Mouse (Mus musculus) forebrain, embryonic 15.5 days (tissue): ENCODE results near the gene Zfp667. TPM values are rescaled to one million over a fixed set of nuclear protein-coding genes. Genes with fewer than 3 reads are reported as not detected.
"Not testable (repeated sequence)": the region's sequence is repeated elsewhere in the genome, so short reads cannot be mapped to it uniquely, and the experiment has no call there.

ENCODE experiments used
- ATAC-seq: fragments of 200-750 bp; cut with Nextera tagmentation; replicated peaks from 2 replicates; pipeline ENCODE4 v1.8.0; 2017; ENCODE audit warnings: mild to moderate bottlenecking, moderate TSS enrichment, moderate library complexity
- H3K27ac ChIP-seq: fragments of 300-500 bp; sonication (generic); replicated peaks from 2 replicates; pipeline ENCODE4 v1.5.1; 2015; ENCODE audit warnings: mild to moderate bottlenecking, inconsistent platforms
- H3K27me3 ChIP-seq: fragments of 300-500 bp; sonication (generic); 2 replicates; pipeline ENCODE4 v1.6.1; 2015; ENCODE audit warnings: inconsistent platforms
- H3K36me3 ChIP-seq: fragments of 300-500 bp; sonication (generic); 2 replicates; pipeline ENCODE4 v1.6.1; 2015; ENCODE audit warnings: mild to moderate bottlenecking, inconsistent platforms
- H3K4me1 ChIP-seq: fragments of 300-500 bp; sonication (generic); 2 replicates; pipeline ENCODE4 v1.6.1; 2015; ENCODE audit warnings: inconsistent platforms
- H3K4me2 ChIP-seq: fragments of 300-500 bp; sonication (generic); replicated peaks from 2 replicates; pipeline ENCODE4 v1.6.1; 2015; ENCODE audit warnings: mild to moderate bottlenecking, inconsistent platforms
- H3K4me3 ChIP-seq: fragments of 300-500 bp; sonication (generic); 2 replicates; pipeline ENCODE4 v1.5.1; 2015; ENCODE audit warnings: mild to moderate bottlenecking, inconsistent platforms
- H3K9ac ChIP-seq: fragments of 300-500 bp; sonication (generic); replicated peaks from 2 replicates; pipeline ENCODE4 v1.6.1; 2015; ENCODE audit warnings: mild to moderate bottlenecking, inconsistent platforms
- H3K9me3 ChIP-seq: fragments of 300-500 bp; sonication (generic); 2 replicates; pipeline ENCODE4 v1.6.1; 2016; ENCODE audit warnings: inconsistent platforms
- WGBS: fragments of 180-500 bp; shearing (Covaris S2); methylation state at CpG from one replicate; pipeline ENCODE4 v1.1.7; 2015; ENCODE audit warnings: mixed read lengths; 5-methylcytosine and 5-hydroxymethylcytosine counted together
- polyA plus RNA-seq: library from polyadenylated mRNA; unstranded; fragments of >200 nt; fragmentation: Nextera tagmentation; extraction: Ambion mirVana; gene quantifications from 2 replicates; pipeline ENCODE4 v1.2.1, GENCODE M21; 2015

Zfp667 gene
- polyA plus RNA-seq, 1 experiment from 2014 or later: 15.8 TPM

GRCm38 (mm10) chr7:6265695-6266094, 20.7 kb upstream of the Zfp667 start:
- 57% methylated on average over 8 of the region's 8 CpGs for WGBS
- H3K4me3 ChIP-seq: no peak overlapping the region
- no peak overlapping the region for H3K4me2 ChIP-seq
- no peak for ATAC-seq
- H3K4me1 ChIP-seq: no peaks in the 10 kb centered on the region
- no peaks in the 10 kb centered on the region for H3K27me3 ChIP-seq
- no peaks in the 10 kb centered on the region for H3K9me3 ChIP-seq
- no peak overlapping the region for H3K27ac ChIP-seq
- H3K9ac ChIP-seq: no peak overlapping the region
- no peaks in the 10 kb centered on the region for H3K36me3 ChIP-seq

- WGBS: 55% methylated on average over 3 of the region's 3 CpGs
- Histone ChIP-seq H3K4me1 (peaks cover 3% of the 10 kb centered on the region; the same call in 1 of the 2 replicates), H3K4me3 (no peak overlapping the region), H3K4me2 (no peak overlapping the region), H3K27me3 (no peaks in the 10 kb centered on the region), H3K9ac (no peak overlapping the region), H3K27ac (no peak overlapping the region), H3K36me3 (no peaks in the 10 kb centered on the region), H3K9me3 (no peaks in the 10 kb centered on the region)
- ATAC-seq: no peak
Measured at GRCm38 (mm10) chr7:6277906-6278305, 8.5 kb upstream of the Zfp667 start.

DNA sequence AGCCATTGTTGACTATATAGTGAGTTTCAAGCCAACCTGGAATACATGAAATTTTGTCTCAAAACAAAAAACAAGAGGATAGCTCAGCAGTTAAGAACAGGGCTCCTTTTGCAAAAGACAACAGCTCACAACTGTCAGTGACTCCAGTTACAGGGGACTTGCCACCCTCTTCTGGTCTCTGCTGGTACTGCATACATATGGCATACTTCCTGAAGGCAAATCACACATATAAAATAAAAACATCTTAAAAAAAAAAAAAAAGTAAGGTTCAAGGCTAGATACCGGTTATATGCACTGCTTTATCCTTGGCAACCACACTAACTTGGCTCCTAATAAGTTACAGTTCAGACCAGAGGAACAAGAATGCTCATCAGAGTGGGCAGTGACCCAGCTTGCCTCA, 3.6 kb upstream of the Zfp667 start:
- H3K9ac ChIP-seq: peak overlapping the region; percentile 61
- H3K9me3 ChIP-seq: no peaks in the 10 kb centered on the region
- 0% methylated on average over 1 of the region's 1 CpGs for WGBS
- no peak for ATAC-seq
- peak overlapping the region; percentile 94 for H3K27ac ChIP-seq
- H3K27me3 ChIP-seq: no peaks in the 10 kb centered on the region
- H3K4me3 ChIP-seq: peak overlapping the region; percentile 59
- peaks cover 23% of the 10 kb centered on the region for H3K4me1 ChIP-seq
- H3K4me2 ChIP-seq: peak overlapping the region; percentile 51
- H3K36me3 ChIP-seq: no peaks in the 10 kb centered on the region

DNA sequence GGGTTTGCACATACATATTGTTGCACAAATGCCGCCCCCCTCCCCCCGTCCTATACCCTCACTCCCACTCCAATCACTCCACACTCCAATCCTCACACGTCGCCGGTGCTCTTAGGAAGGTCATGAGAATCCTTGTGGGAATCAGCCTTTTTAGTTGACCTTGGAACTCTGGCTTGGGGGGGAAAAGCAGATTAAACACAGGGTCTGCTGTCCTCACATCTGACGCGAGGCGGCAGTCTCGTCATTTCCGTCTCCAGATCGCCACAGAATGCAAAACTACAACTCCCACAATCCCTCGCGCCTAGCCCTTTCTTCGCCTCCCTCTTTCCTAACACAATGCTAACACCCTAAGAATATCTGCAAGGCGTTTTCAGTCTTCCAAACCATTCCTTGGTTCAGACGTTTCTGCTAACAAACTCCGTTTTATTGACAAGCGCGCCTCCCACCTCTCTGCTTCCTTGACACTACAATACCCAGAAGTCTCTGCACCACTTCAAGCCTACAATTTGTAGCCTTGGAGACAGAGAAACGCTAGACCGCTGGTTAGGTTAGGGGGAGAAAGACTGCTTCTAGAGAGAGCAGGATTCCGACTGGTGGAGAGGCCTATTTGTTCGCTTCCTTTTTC, 2.8 kb upstream of the Zfp667 start:
- 1% methylated on average over 23 of the region's 23 CpGs for WGBS
- peak overlapping the region; percentile 59 for H3K4me3 ChIP-seq

DNA sequence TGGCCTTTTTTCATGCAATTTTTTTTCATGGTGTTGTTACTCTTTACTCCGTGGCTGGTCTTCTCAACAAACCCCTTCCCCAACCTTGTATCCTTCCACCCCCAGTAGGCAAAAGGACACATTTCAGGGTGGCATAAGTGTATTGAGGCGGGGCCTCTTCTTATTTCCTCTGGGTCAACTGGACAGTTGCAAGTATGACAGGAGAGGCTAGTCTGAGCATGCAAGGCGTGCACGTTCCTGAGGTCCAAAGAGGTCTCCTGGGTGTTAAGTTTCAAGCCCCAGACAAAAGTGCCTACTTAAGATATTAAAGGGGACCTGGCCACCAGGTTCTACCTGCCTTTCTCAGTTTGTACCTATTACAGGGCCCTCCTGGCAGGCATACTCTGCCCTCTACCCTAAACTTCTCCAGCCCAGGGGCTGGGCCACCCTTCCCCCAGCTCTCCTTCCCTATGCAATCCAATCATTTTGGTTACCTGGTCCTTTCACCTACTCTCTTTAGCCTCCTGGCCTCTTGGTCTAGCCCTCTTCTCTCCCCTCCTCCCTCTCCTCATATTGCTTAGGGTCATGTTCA, 1.9 kb upstream of the Zfp667 start:
- no peak for ATAC-seq
- Histone ChIP-seq H3K36me3 (0 out of 2 replicates have a peak, but pooled peaks cover under 1% of the 10 kb centered on the region), H3K9me3 (no peaks in the 10 kb centered on the region), H3K9ac (no peak overlapping the region), H3K27me3 (no peaks in the 10 kb centered on the region), H3K27ac (peak overlapping the region; percentile 94), H3K4me3 (0 out of 2 replicates have a peak overlapping the region, but pooled peaks have one; percentile 59), H3K4me1 (peaks cover 28% of the 10 kb centered on the region), H3K4me2 (no peak overlapping the region)
- WGBS: 93% methylated on average over 4 of the region's 4 CpGs

More for the DNA sequence above, 2.8 kb upstream of the Zfp667 start:
- Histone ChIP-seq H3K4me1 (peaks cover 28% of the 10 kb centered on the region), H3K27me3 (no peaks in the 10 kb centered on the region), H3K9me3 (no peaks in the 10 kb centered on the region), H3K9ac (peak overlapping the region; percentile 61), H3K27ac (peak overlapping the region; percentile 94), H3K36me3 (no peaks in the 10 kb centered on the region), H3K4me2 (peak overlapping the region; percentile 51)
- peak; percentile 78 for ATAC-seq

- H3K4me1 ChIP-seq: peaks cover 28% of the 10 kb centered on the region
- no peaks in the 10 kb centered on the region for H3K9me3 ChIP-seq
- H3K27ac ChIP-seq: peak overlapping the region; percentile 88; the same call in 1 of the 2 replicates
- 93% methylated on average over 6 of the region's 6 CpGs for WGBS
- no peak overlapping the region for H3K4me2 ChIP-seq
- no peak overlapping the region for H3K9ac ChIP-seq
- no peak for ATAC-seq
- peak overlapping the region; percentile 58 for H3K4me3 ChIP-seq
- no peaks in the 10 kb centered on the region for H3K27me3 ChIP-seq
- H3K36me3 ChIP-seq: 0 out of 2 replicates have a peak, but pooled peaks cover 5% of the 10 kb centered on the region
Measured at GRCm38 (mm10) chr7:6285366-6285765, 1.0 kb upstream of the Zfp667 start.

DNA sequence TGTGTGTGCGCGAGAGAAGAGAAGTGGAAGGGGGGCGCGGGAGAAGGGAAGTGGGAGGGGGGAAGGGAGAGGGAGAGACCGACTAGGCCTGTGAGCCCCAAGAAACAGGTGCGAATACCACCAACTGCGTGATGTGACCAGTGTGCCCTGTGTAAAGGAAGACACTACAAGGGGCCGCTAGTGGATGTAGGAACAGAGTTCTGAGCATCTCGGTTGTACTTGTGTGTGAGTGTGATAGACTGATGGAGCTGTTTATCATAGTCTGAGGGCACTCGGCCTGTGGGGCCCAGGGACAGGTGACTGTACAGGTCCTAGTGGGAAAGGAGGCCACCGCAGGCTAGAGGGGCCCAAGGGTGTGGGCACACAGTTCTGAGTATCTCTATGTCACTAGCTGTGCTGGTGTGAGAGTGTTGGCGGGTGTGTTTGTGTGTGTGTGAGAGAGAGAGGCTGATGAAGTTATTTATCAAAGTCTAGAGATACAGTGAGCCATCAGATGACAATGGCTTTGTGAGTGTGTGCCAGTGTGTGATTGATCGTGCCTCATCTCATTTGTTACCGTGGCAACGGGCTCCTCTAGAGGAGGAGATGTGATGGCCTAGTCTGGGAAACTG, 647 bp downstream of the Zfp667 start:
- peak; percentile 32 for ATAC-seq
- WGBS: 24% methylated on average over 15 of the region's 15 CpGs
- H3K9me3 ChIP-seq: no peaks in the 10 kb centered on the region

DNA sequence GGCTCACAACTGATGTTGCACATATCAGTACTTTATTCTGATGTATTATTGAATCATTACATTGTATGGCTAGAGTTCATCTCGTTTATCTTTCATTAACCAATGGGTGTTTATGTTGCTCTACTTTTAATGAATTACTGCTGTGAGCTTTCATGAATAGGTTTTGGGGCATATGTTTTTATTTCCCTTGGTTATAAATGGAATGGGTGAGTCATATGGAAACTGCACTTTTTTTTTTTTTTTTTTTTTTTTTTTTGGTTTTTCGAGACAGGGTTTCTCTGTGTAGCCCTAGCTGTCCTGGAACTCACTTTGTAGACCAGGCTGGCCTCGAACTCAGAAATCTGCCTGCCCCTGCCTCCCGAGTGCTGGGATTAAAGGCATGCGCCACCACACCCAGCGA, 4.7 kb downstream of the Zfp667 start:
- H3K27me3 ChIP-seq, H3K9ac ChIP-seq, ATAC-seq, H3K27ac ChIP-seq, H3K9me3 ChIP-seq, H3K4me2 ChIP-seq, H3K4me3 ChIP-seq: not testable (repeated sequence)
- peaks cover 33% of the 10 kb centered on the region for H3K36me3 ChIP-seq
- 94% methylated on average over 6 of the region's 6 CpGs for WGBS
- peaks cover 16% of the 10 kb centered on the region for H3K4me1 ChIP-seq

More for the DNA sequence above, 647 bp downstream of the Zfp667 start:
- Histone ChIP-seq H3K9ac (peak overlapping the region; percentile 55), H3K27me3 (no peaks in the 10 kb centered on the region), H3K4me3 (peak overlapping the region; percentile 58), H3K4me2 (peak overlapping the region; percentile 83), H3K4me1 (peaks cover 28% of the 10 kb centered on the region), H3K36me3 (0 out of 2 replicates have a peak, but pooled peaks cover 5% of the 10 kb centered on the region), H3K27ac (peak overlapping the region; percentile 88)

DNA sequence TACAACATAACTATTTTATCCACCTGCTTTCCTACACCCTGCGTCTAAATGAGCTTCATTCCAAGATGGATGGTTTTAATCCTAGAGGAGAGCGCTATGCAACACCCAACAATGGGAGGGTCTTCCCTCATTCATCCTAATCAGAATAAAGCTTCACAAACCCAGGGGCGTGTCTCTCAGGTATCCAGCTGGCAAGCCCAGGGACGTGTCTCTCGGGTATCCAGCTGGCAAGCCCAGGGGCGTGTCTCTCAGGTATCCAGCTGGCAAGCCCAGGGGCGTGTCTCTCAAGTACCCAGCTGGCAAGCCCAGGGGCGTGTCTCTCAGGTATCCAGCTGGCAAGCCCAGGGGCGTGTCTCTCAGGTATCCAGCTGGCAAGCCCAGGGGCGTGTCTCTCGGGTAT, 14.4 kb downstream of the Zfp667 start:
- H3K4me3 ChIP-seq, ATAC-seq: not testable (repeated sequence)

DNA sequence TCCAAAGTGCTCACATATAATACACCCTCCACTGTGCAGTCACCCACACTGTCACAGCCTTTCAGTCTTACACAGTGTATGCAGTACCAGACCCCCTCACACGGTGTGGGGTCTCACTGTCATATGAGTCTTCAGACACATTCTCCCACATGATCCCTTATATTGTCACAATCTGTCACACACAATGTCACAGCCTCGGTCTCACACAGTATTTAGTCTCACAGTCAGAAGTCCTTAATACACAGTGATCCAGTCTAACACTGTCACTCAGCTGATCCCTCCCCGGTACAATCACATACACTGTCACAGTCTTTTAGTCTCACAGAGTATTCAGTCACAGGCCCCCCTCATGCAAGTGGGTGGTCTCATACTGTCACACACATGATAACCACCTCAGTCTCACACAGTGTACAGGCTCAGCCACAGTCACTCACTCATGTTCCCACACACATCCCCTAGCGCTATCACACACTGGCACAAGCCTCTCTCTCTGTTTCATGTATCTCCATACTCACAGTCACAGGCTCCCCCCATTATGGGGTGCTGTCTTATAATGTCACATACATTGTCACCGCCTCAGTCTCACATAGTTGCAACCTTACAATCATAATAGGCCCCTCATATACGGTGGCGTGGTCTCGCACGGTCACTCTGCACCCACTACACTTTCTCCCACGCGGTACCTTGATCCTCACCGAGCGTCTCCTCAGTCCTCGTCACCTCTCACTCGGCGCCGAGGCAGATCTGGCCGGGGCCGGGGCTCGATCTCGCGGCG, 44.3 kb downstream of the Zfp667 start:
- 16% methylated on average over 23 of the region's 23 CpGs for WGBS
- H3K4me1 ChIP-seq: peaks cover 16% of the 10 kb centered on the region
- peak overlapping the region; percentile 87 for H3K27ac ChIP-seq
- H3K4me3 ChIP-seq: peak overlapping the region; percentile 59
- H3K36me3 ChIP-seq: peaks cover 14% of the 10 kb centered on the region
- H3K27me3 ChIP-seq: no peaks in the 10 kb centered on the region
- H3K9me3 ChIP-seq: 0 out of 2 replicates have a peak, but pooled peaks cover 3% of the 10 kb centered on the region
- peak; percentile 89 for ATAC-seq
- H3K9ac ChIP-seq: peak overlapping the region; percentile 73
- peak overlapping the region; percentile 47 for H3K4me2 ChIP-seq

More for the DNA sequence above, 14.4 kb downstream of the Zfp667 start:
- peaks cover 55% of the 10 kb centered on the region for H3K36me3 ChIP-seq
- not testable (repeated sequence) for H3K4me1 ChIP-seq, H3K9ac ChIP-seq, H3K4me2 ChIP-seq, H3K9me3 ChIP-seq, H3K27ac ChIP-seq, H3K27me3 ChIP-seq
- 89% methylated on average over 11 of the region's 11 CpGs for WGBS

- Histone ChIP-seq H3K4me1 (peaks cover 16% of the 10 kb centered on the region), H3K4me2 (peak within 1 kb of the TSS; percentile 47), H3K9me3 (0 out of 2 replicates have a peak, but pooled peaks cover 3% of the 10 kb centered on the region), H3K27ac (peak within 1 kb of the TSS; percentile 87), H3K27me3 (no peaks in the 10 kb centered on the region), H3K4me3 (peak within 1 kb of the TSS; percentile 59), H3K36me3 (peaks cover 14% of the 10 kb centered on the region), H3K9ac (peak within 1 kb of the TSS; percentile 73)
- peak; percentile 93 for ATAC-seq
- 4% methylated on average over 31 of the region's 31 CpGs for WGBS
Measured at GRCm38 (mm10) chr7:6331233-6331956, 45.0 kb downstream of the Zfp667 start, which contains the start of gene Zfp583. Zfp583 (minus strand) TSS chr7:6331285.
